Comparison of ENCODE assay signal across 8 mouse cellular contexts in the genomic region with DNA sequence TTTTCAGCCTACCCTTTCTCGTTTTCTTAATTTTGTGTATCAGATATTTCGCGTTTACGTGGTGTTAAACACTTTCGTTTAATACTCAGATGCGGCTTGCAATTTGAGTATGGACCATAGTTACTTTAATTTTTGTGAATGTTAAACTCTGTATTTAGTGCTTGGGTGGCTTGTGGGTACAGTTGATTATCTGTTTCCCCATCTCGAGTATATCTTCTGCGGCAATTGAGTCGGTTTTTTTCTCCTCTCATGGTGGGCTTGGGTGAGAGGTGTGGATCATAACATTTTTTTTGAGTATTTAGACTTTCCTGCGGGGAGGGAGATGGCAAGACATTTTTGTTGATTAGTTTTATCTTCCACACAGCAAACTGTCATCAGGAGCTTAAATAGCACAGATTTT. TPM values are rescaled to one million over a fixed set of nuclear protein-coding genes. Genes with fewer than 3 reads are reported as not detected.
DNase-seq lines count a peak whose midpoint lies in the region; ATAC-seq and TF ChIP-seq lines count a peak whose summit lies in the region.

No protein-coding gene starts in this region.

- H3K27ac ChIP-seq in gastrocnemius, adult 2 months, result peak overlapping the region; percentile 99
- H3K27ac ChIP-seq in testis, adult 2 months (ENCODE audit: control insufficient read depth, insufficient read depth, low read depth, low read length), result peak overlapping the region; percentile 100
- H3K27ac ChIP-seq in liver, embryonic 13.5 days, result peak overlapping the region; percentile 98

- no peaks in the 10 kb centered on the region for H3K9me3 ChIP-seq in liver, embryonic 13.5 days (replicated peaks)

- ATAC-seq in liver, embryonic 13.5 days (ENCODE audit: low read depth), result no peak

- DNase-seq in gastrocnemius, adult 2 months, result no peak
- no peak for DNase-seq in gastrocnemius, adult 8-10 months (ENCODE audit: low spot score in 2 of 2)
- no peak for DNase-seq in testis, postnatal 14 days (ENCODE audit: low spot score)
- no peak for DNase-seq in liver, embryonic 13.5 days
- no peak for DNase-seq in cerebellum, postnatal 14 days
- no peak for DNase-seq in urinary bladder, adult 2 months (ENCODE audit: low spot score)
- DNase-seq in left cerebral cortex, adult 9 months (ENCODE audit: low spot score in 2 of 2), result no peak

- intact Hi-C loops in gastrocnemius, adult 2 months (cut with DNase I), result no loop called here

- H3K9ac ChIP-seq in liver, embryonic 13.5 days, result peak overlapping the region; percentile 92

- H3K27me3 ChIP-seq in testis, adult 2 months (ENCODE audit: control insufficient read depth, insufficient read depth, low read length), result no peaks in the 10 kb centered on the region
- H3K27me3 ChIP-seq in liver, embryonic 13.5 days, result no peaks in the 10 kb centered on the region

- peak overlapping the region; percentile 93 for H3K4me3 ChIP-seq in gastrocnemius, adult 2 months
- peak overlapping the region; percentile 91 for H3K4me3 ChIP-seq in testis, adult 2 months (ENCODE audit: control insufficient read depth, low read depth, low read length)
- peak overlapping the region; percentile 98 for H3K4me3 ChIP-seq in liver, embryonic 13.5 days (replicated peaks)

- peaks cover 7% of the 10 kb centered on the region for H3K36me3 ChIP-seq in testis, adult 2 months (ENCODE audit: control insufficient read depth, insufficient read depth, low read length)
- peaks cover 35% of the 10 kb centered on the region for H3K36me3 ChIP-seq in liver, embryonic 13.5 days

- H3K4me2 ChIP-seq in liver, embryonic 13.5 days, result peak overlapping the region; percentile 90

- TF ChIP-seq CTCF in gastrocnemius, adult 2 months (IDR thresholded peaks at IDR 0.05), result no peak
- no peak for TF ChIP-seq CTCF in testis, adult 2 months (IDR thresholded peaks at IDR 0.05; ENCODE audit: control insufficient read depth, insufficient read depth, insufficient replicate concordance, low read depth, low read length)

- WGBS in liver, embryonic 13.5 days (ENCODE audit: insufficient replicate concordance), result 19% methylated on average over 10 of the region's 10 CpGs

- no peak for TF ChIP-seq POLR2A in testis, adult 2 months (IDR thresholded peaks at IDR 0.05; ENCODE audit: control insufficient read depth, low read depth, low read length)

- H3K4me1 ChIP-seq in testis, adult 2 months (ENCODE audit: control insufficient read depth, insufficient read depth, low read length), result no peaks in the 10 kb centered on the region; the same call in 1 of the 2 replicates
- peaks cover 40% of the 10 kb centered on the region for H3K4me1 ChIP-seq in liver, embryonic 13.5 days (replicated peaks)

RNA-seq across cellular contexts. Expression of a gene that starts 1.4 kb away (rescaled TPM):
- total RNA-seq in gastrocnemius, adult 2 months (2021), result 10 to 100 TPM; 81.8 to 84.8 TPM
- 10 to 100 TPM; 63.8 to 81.3 (median 70.7) TPM for total RNA-seq in gastrocnemius, adult 8-10 months (2022)
- 156 and 182 TPM in 2 replicates for polyA plus RNA-seq in testis, adult 2 months (2012; rRNA removed)
- polyA plus RNA-seq in liver, embryonic 13.5 days (2015; fragmentation: Nextera tagmentation; extraction: Ambion mirVana), result 543 and 573 TPM in 2 replicates
- 319 and 429 TPM in 2 replicates for polyA plus RNA-seq in urinary bladder, adult 2 months (2012; rRNA removed)

RNA-seq across cellular contexts. Expression of a gene that starts 2.0 kb away (rescaled TPM):
- 10 to 100 TPM; 21.5 to 23.9 TPM for total RNA-seq in gastrocnemius, adult 2 months (2021)
- 10 to 100 TPM; 21.7 to 23.9 (median 22.7) TPM for total RNA-seq in gastrocnemius, adult 8-10 months (2022)
- 105 and 109 TPM in 2 replicates for polyA plus RNA-seq in testis, adult 2 months (2012; rRNA removed)
- polyA plus RNA-seq in liver, embryonic 13.5 days (2015; fragmentation: Nextera tagmentation; extraction: Ambion mirVana), result 10.4 and 11.8 TPM in 2 replicates
- polyA plus RNA-seq in urinary bladder, adult 2 months (2012; rRNA removed), result 26.3 and 27.6 TPM in 2 replicates

RNA-seq across cellular contexts. Expression of a gene that starts 11.0 kb away (rescaled TPM):
- total RNA-seq in gastrocnemius, adult 2 months (2021), result 10 to 100 TPM; 21.7 to 30.4 TPM
- 10 to 100 TPM; 17.7 to 27.2 (median 21.4) TPM for total RNA-seq in gastrocnemius, adult 8-10 months (2022)
- polyA plus RNA-seq in testis, adult 2 months (2012; rRNA removed), result 66.5 and 71.1 TPM in 2 replicates
- 38.1 and 40.1 TPM in 2 replicates for polyA plus RNA-seq in liver, embryonic 13.5 days (2015; fragmentation: Nextera tagmentation; extraction: Ambion mirVana)
- 28.3 and 29.6 TPM in 2 replicates for polyA plus RNA-seq in urinary bladder, adult 2 months (2012; rRNA removed)

RNA-seq across cellular contexts. Expression of a gene that starts 11.2 kb away (rescaled TPM):
- total RNA-seq in gastrocnemius, adult 2 months (2021), result 10 to 100 TPM; 35.4 to 42.9 TPM
- 10 to 100 TPM; 44.9 to 48.8 (median 45.4) TPM for total RNA-seq in gastrocnemius, adult 8-10 months (2022)
- polyA plus RNA-seq in testis, adult 2 months (2012; rRNA removed), result 45.5 and 61.4 TPM in 2 replicates
- polyA plus RNA-seq in liver, embryonic 13.5 days (2015; fragmentation: Nextera tagmentation; extraction: Ambion mirVana), result 44.2 and 47.0 TPM in 2 replicates
- 32.0 and 36.5 TPM in 2 replicates for polyA plus RNA-seq in urinary bladder, adult 2 months (2012; rRNA removed)

RNA-seq across cellular contexts. Expression of a gene that starts 26.4 kb away (rescaled TPM):
- total RNA-seq in gastrocnemius, adult 2 months (2021), result 10 to 100 TPM in 1 of 2 experiments, 1 to 10 TPM in 1; 6.7 to 12.7 TPM
- total RNA-seq in gastrocnemius, adult 8-10 months (2022), result 1 to 10 TPM; 5.4 to 9.4 (median 8.1) TPM
- 8.2 and 8.9 TPM in 2 replicates for polyA plus RNA-seq in testis, adult 2 months (2012; rRNA removed)
- polyA plus RNA-seq in liver, embryonic 13.5 days (2015; fragmentation: Nextera tagmentation; extraction: Ambion mirVana), result 2.0 and 2.5 TPM in 2 replicates
- 42.8 and 63.1 TPM in 2 replicates for polyA plus RNA-seq in urinary bladder, adult 2 months (2012; rRNA removed)
